Mouse (Mus musculus) erythroblast, embryonic 14.5 days (primary cell): ENCODE measurements around the gene Abcf1.

Source experiments
- GATA1 ChIP-seq: IDR thresholded peaks from 2 replicates; pipeline ENCODE4 v1.6.1; 2012; ENCODE audit warnings: low read length, inconsistent platforms, mixed read lengths
- TAL1 ChIP-seq: IDR thresholded peaks from 3 replicates; pipeline ENCODE4 v1.6.1; 2012; ENCODE audit warnings: low read length, inconsistent platforms, mixed read lengths

DNA sequence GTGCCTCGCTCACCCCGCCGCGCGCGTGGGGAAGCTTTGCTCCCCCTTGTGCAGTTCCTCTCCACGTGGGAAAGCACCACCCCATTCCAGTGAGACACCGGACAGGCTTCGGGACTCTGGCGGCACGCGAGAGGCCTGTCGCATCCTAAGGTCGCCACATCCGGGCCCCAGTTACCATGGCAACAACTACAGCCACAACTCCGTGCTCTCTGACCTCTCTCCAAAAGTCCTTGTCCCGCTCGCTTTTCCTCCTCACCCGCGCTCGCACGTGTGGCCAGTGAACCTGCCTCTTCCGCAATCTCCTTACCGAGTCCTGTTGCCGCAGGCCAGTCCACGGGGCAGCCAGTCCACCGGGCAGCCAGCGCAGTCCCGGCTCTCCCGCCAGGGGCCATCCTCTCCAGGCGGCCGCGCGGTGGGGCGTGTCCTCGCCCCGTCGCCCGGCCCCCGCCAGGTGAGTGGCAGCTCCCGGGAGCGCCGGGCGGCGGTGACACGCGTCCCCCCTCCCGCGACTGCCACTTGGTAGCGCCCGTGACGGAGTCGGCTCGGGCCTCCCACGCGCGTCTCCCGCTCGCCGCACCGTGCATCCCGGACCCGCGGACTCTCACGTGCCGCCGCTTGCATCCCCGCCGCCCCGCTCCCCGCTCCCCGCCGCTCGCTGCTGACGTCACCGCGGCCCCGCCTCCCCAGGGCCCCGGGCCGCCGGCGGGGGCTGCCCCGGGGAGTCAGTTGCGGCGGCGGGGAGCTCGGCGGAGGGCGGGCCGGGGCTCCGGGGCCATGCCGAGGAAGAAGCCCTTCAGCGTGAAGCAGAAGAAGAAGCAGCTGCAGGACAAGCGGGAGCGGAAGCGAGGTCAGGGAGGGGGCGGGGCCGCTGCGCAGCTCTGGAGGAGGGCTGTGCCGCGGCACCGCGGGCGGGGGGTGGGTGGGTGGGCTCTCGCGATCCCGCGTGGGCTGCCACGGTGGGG, 10.1 kb upstream of the Abcf1 start, which contains the start of the genes Gnl1 and Prr3:
- no peak for TF ChIP-seq GATA1
- no peak for TF ChIP-seq TAL1
